Comparison of ENCODE assay signal across 28 mouse cellular contexts in the genomic region with DNA sequence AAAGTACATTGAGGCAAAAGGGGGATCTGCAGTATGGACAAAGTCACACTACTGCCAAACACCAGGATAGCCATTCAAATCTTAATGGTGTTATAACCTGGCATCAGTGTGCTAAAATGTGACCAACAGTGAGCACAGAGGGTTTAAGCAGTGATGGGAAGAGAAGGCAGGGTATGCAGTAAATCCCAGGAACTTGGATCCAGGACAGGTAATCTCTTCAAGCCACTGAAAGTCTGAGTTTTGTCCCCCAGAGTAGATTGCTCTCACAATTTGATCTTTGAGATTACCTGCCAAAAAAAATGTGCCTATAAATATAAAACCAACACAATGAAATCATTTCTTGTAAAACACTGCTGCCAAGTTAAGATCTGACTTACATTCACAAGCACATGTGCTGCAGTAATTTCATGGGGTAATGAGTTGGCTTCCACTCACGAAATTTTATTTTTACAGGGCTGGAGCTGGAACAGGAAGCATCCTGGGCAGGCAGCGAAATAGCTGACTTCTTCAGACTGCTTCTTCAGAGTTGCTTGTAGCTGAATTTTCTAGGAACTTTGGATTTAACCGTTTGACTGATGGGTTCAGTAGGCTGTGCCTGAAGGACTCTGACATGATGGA.
DNase-seq lines count a peak whose midpoint lies in the region; ATAC-seq and TF ChIP-seq lines count a peak whose summit lies in the region.
"Had no signal": no experiment of that assay in that cellular context is flagged by ENCODE, and none has a peak within 500 bp of the region (broad histone marks: within the 10 kb centered on the region; RNA-seq: fewer than 3 reads in every experiment).

No protein-coding gene starts in this region.

- intact Hi-C loops in left cerebral cortex, postnatal 14 days (cut with DNase I): loop anchor here (10.0 kb wide), 1 partner anchor 135 kb away; a partner anchor contains a TSS
- intact Hi-C loops in left cerebral cortex, adult 2 months (cut with DNase I): no loop called here

- no peak for TF ChIP-seq CTCF in left cerebral cortex, adult 2 months (IDR thresholded peaks at IDR 0.05)
- TF ChIP-seq CTCF in embryonic fibroblast, embryonic 13.5 days (IDR thresholded peaks at IDR 0.05; ENCODE audit: borderline replicate concordance, insufficient read depth, low read length): no peak

- H3K9ac ChIP-seq in embryonic facial prominence, embryonic 14.5 days (ENCODE audit: low read depth, low read length): no peak overlapping the region
- H3K9ac ChIP-seq in limb, embryonic 15.5 days: no peak overlapping the region
- H3K9ac ChIP-seq: embryonic facial prominence, embryonic 15.5 days; forebrain, embryonic 13.5 days; heart, embryonic 13.5 days; hindbrain, embryonic 15.5 days had no signal

- no peak overlapping the region for H3K4me2 ChIP-seq in embryonic facial prominence, embryonic 14.5 days (ENCODE audit: low read depth, low read length)
- no peak overlapping the region for H3K4me2 ChIP-seq in limb, embryonic 15.5 days
- H3K4me2 ChIP-seq: embryonic facial prominence, embryonic 15.5 days; forebrain, embryonic 13.5 days; heart, embryonic 13.5 days; hindbrain, embryonic 15.5 days had no signal

- 61% methylated on average over 3 of the region's 3 CpGs for WGBS in embryonic facial prominence, embryonic 14.5 days
- WGBS in embryonic facial prominence, embryonic 10.5 days: 79% methylated on average over 3 of the region's 3 CpGs
- WGBS in limb, embryonic 15.5 days: 29% methylated on average over 3 of the region's 3 CpGs

- no peak for TF ChIP-seq POLR2A in embryonic fibroblast, embryonic 13.5 days (IDR thresholded peaks at IDR 0.05; ENCODE audit: low read depth, low read length)

- H3K4me1 ChIP-seq in embryonic facial prominence, embryonic 14.5 days (ENCODE audit: control insufficient read depth, insufficient read depth, low read length): no peaks in the 10 kb centered on the region
- H3K4me1 ChIP-seq in embryonic facial prominence, embryonic 10.5 days: no peaks in the 10 kb centered on the region
- no peaks in the 10 kb centered on the region for H3K4me1 ChIP-seq in embryonic fibroblast, embryonic 13.5 days (ENCODE audit: control insufficient read depth, insufficient read depth, low read length)
- H3K4me1 ChIP-seq in limb, embryonic 15.5 days: peaks cover 9% of the 10 kb centered on the region
- H3K4me1 ChIP-seq: embryonic facial prominence, embryonic 15.5 days; forebrain, embryonic 13.5 days; heart, embryonic 10.5 days; heart, embryonic 13.5 days had no signal

- peak overlapping the region; percentile 28; the same call in 1 of the 2 replicates for H3K27ac ChIP-seq in embryonic facial prominence, embryonic 14.5 days (replicated peaks; ENCODE audit: low read depth, low read length)
- no peak overlapping the region for H3K27ac ChIP-seq in embryonic facial prominence, embryonic 10.5 days (replicated peaks)
- H3K27ac ChIP-seq in left cerebral cortex, adult 2 months: no peak overlapping the region
- peak overlapping the region; percentile 78; the same call in 1 of the 2 replicates for H3K27ac ChIP-seq in embryonic fibroblast, embryonic 13.5 days (ENCODE audit: insufficient read depth, low read length)
- peak overlapping the region; percentile 51 for H3K27ac ChIP-seq in limb, embryonic 15.5 days
- H3K27ac ChIP-seq: embryonic facial prominence, embryonic 15.5 days; forebrain, embryonic 13.5 days; heart, adult 2 months; heart, embryonic 10.5 days; heart, embryonic 13.5 days; hindbrain, embryonic 15.5 days had no signal

- no peak overlapping the region for H3K4me3 ChIP-seq in embryonic facial prominence, embryonic 14.5 days (ENCODE audit: low read depth, low read length)
- H3K4me3 ChIP-seq in embryonic facial prominence, embryonic 10.5 days: no peak overlapping the region
- no peak overlapping the region for H3K4me3 ChIP-seq in left cerebral cortex, adult 2 months
- H3K4me3 ChIP-seq in embryonic fibroblast, embryonic 13.5 days (ENCODE audit: insufficient read depth, low read length): no peak overlapping the region
- no peak overlapping the region for H3K4me3 ChIP-seq in limb, embryonic 15.5 days
- H3K4me3 ChIP-seq: embryonic facial prominence, embryonic 15.5 days; erythroblast, embryonic 14.5 days; forebrain, embryonic 13.5 days; heart, adult 2 months; heart, embryonic 10.5 days; heart, embryonic 13.5 days; hindbrain, embryonic 15.5 days had no signal

- H3K9me3 ChIP-seq in embryonic facial prominence, embryonic 14.5 days (ENCODE audit: control insufficient read depth, low read length): no peaks in the 10 kb centered on the region
- no peaks in the 10 kb centered on the region for H3K9me3 ChIP-seq in embryonic facial prominence, embryonic 10.5 days
- no peaks in the 10 kb centered on the region for H3K9me3 ChIP-seq in limb, embryonic 15.5 days
- H3K9me3 ChIP-seq: embryonic facial prominence, embryonic 15.5 days; forebrain, embryonic 13.5 days; heart, embryonic 10.5 days; heart, embryonic 13.5 days had no signal

- ATAC-seq in embryonic facial prominence, embryonic 14.5 days (ENCODE audit: low read depth): no peak
- ATAC-seq in limb, embryonic 15.5 days (ENCODE audit: insufficient number of reproducible peaks, low FRiP score, low TSS enrichment, low read depth): peak; percentile 84
- ATAC-seq: forebrain, embryonic 13.5 days; forebrain, embryonic 16.5 days; Patski had no signal

- no peaks in the 10 kb centered on the region for H3K27me3 ChIP-seq in embryonic facial prominence, embryonic 14.5 days (replicated peaks; ENCODE audit: control insufficient read depth, insufficient read depth, low read length)
- no peaks in the 10 kb centered on the region for H3K27me3 ChIP-seq in embryonic facial prominence, embryonic 10.5 days (replicated peaks; ENCODE audit: low read depth, poor library complexity, severe bottlenecking)
- H3K27me3 ChIP-seq in limb, embryonic 15.5 days: no peaks in the 10 kb centered on the region
- H3K27me3 ChIP-seq: embryonic facial prominence, embryonic 15.5 days; forebrain, embryonic 13.5 days; heart, embryonic 13.5 days; hindbrain, embryonic 15.5 days; Patski had no signal

- peak; percentile 78 for DNase-seq in embryonic facial prominence, embryonic 14.5 days (ENCODE audit: low spot score)
- no peak for DNase-seq in embryonic facial prominence, embryonic 10.5 days (ENCODE audit: low spot score)
- peak; percentile 28 to 46 for DNase-seq in left cerebral cortex, postnatal 14 days (ENCODE audit: low spot score in 2 of 2)
- no peak for DNase-seq in left cerebral cortex, adult 2 months (ENCODE audit: extremely low spot score in 1 of 2, low spot score in 2 of 2)
- no peak for DNase-seq in testis, postnatal 14 days (ENCODE audit: low spot score)
- no peak for DNase-seq in cerebellum, postnatal 10 days
- DNase-seq: adrenal gland, postnatal 10 days; adrenal gland, postnatal 36 days; cerebellum, adult 11 months; cerebellum, adult 2 months; cerebellum, adult 9-11 months; cerebellum, postnatal 36 days; embryo, embryonic 11 days; gastrocnemius, postnatal 10 days; gastrocnemius, postnatal 36 days; heart, adult 2 months; heart, postnatal 14 days; heart, postnatal 4 days had no signal

- no peaks in the 10 kb centered on the region for H3K36me3 ChIP-seq in embryonic facial prominence, embryonic 14.5 days (ENCODE audit: control insufficient read depth, insufficient read depth, low read length)
- H3K36me3 ChIP-seq in embryonic facial prominence, embryonic 10.5 days (replicated peaks): no peaks in the 10 kb centered on the region
- no peaks in the 10 kb centered on the region for H3K36me3 ChIP-seq in limb, embryonic 15.5 days
- H3K36me3 ChIP-seq: embryonic facial prominence, embryonic 15.5 days; heart, embryonic 10.5 days; heart, embryonic 13.5 days; hindbrain, embryonic 15.5 days had no signal

Comparison
In these comparisons a context has a peak if more than half of its experiments do, and no peak if none do; other contexts are left out.
1. DNase-seq: peak in embryonic facial prominence, embryonic 14.5 days (single experiment) and left cerebral cortex, postnatal 14 days (2 of 2); none in embryonic facial prominence, embryonic 10.5 days (single experiment), left cerebral cortex, adult 2 months (0 of 2), testis, postnatal 14 days (single experiment) and cerebellum, postnatal 10 days (0 of 2).
2. H3K27ac ChIP-seq: peak in embryonic facial prominence, embryonic 14.5 days (single experiment), embryonic fibroblast, embryonic 13.5 days (single experiment) and limb, embryonic 15.5 days (single experiment); none in embryonic facial prominence, embryonic 10.5 days (single experiment) and left cerebral cortex, adult 2 months (single experiment).